Mouse (Mus musculus) gastrocnemius, adult 18-20 months (tissue): ENCODE results near the gene Bag6. TPM values are rescaled to one million over a fixed set of nuclear protein-coding genes. Genes with fewer than 3 reads are reported as not detected.
"Not testable (repeated sequence)": the region's sequence is repeated elsewhere in the genome, so short reads cannot be mapped to it uniquely, and the experiment has no call there.

Experiments
- DNase-seq: peaks from one replicate; pipeline ENCODE4 v3.0.0; 2021; ENCODE audit warnings: low spot score
- total RNA-seq, 2 experiments: library from RNA; stranded (reverse); gene quantifications; 2 replicates each; pipeline ENCODE4 v1.2.3; 2021

Gene Bag6
- total RNA-seq, 2 experiments from 2014 or later = 233 to 265 TPM

- DNase-seq = no peak
Measured at GRCm38 (mm10) chr17:35108097-35108496, 26.9 kb upstream of the Bag6 start, which contains the start of gene Ly6g5c. TSS of gene Ly6g5c (plus strand) at chr17:35108279.

- no peak for DNase-seq
Measured at GRCm38 (mm10) chr17:35111774-35112173, 23.2 kb upstream of the Bag6 start.

- no peak for DNase-seq
Measured at GRCm38 (mm10) chr17:35115046-35116019, 19.6 kb upstream of the Bag6 start, which contains the start of gene Ly6g5b. TSS of gene Ly6g5b (minus strand) at chr17:35115428.

GRCm38 (mm10) chr17:35120745-35121142 lies 14.2 kb upstream of the Bag6 start:
- peak; percentile 47 for DNase-seq

GRCm38 (mm10) chr17:35121143-35121799 lies 13.7 kb upstream of the Bag6 start, which contains the start of gene Gpank1:
TSS of gene Gpank1 (plus strand) at chr17:35121455.
- peak; percentile 98 for DNase-seq

GRCm38 (mm10) chr17:35121871-35122303 lies 13.1 kb upstream of the Bag6 start, which contains the start of gene Csnk2b:
TSS of gene Csnk2b (minus strand) at chr17:35122053.
- DNase-seq = no peak

GRCm38 (mm10) chr17:35123287-35123686 lies 11.7 kb upstream of the Bag6 start:
- DNase-seq = not testable (repeated sequence)

GRCm38 (mm10) chr17:35124261-35124896 lies 10.6 kb upstream of the Bag6 start:
- not testable (repeated sequence) for DNase-seq

- no peak for DNase-seq
Measured at GRCm38 (mm10) chr17:35125081-35125480, 9.9 kb upstream of the Bag6 start.

- DNase-seq = no peak
Measured at GRCm38 (mm10) chr17:35125578-35125977, 9.4 kb upstream of the Bag6 start.

GRCm38 (mm10) chr17:35126206-35126611 lies 8.8 kb upstream of the Bag6 start, which contains the start of gene D17H6S53E:
TSS of gene D17H6S53E (plus strand) at chr17:35126373.
- DNase-seq = peak; percentile 67

- DNase-seq = no peak
Measured at GRCm38 (mm10) chr17:35127017-35127416, 8.0 kb upstream of the Bag6 start.

GRCm38 (mm10) chr17:35128996-35129395 lies 6.0 kb upstream of the Bag6 start:
- DNase-seq = no peak

- DNase-seq = no peak
Measured at GRCm38 (mm10) chr17:35131038-35131437, 3.9 kb upstream of the Bag6 start.

GRCm38 (mm10) chr17:35131500-35132173 lies 3.3 kb upstream of the Bag6 start, which contains the start of gene Apom:
TSS of gene Apom (minus strand) at chr17:35132050.
- no peak for DNase-seq

- DNase-seq = no peak
Measured at GRCm38 (mm10) chr17:35132174-35132560, 2.8 kb upstream of the Bag6 start.

GRCm38 (mm10) chr17:35133517-35133916 lies 1.5 kb upstream of the Bag6 start:
- DNase-seq = no peak

GRCm38 (mm10) chr17:35135591-35136320 lies 778 bp downstream of the Bag6 start:
- DNase-seq = no peak

- no peak for DNase-seq
Measured at GRCm38 (mm10) chr17:35139269-35139668, 4.3 kb downstream of the Bag6 start.

- no peak for DNase-seq
Measured at GRCm38 (mm10) chr17:35140490-35140996, 5.6 kb downstream of the Bag6 start.
